Mouse (Mus musculus) hindbrain, postnatal 0 days (tissue): Measurements from ENCODE around the gene Hsd11b1. TPM values are rescaled to one million over a fixed set of nuclear protein-coding genes. Genes with fewer than 3 reads are reported as not detected.

ENCODE experiments used
- ATAC-seq: fragments of 200-750 bp; cut with Nextera tagmentation; 2 replicates; pipeline ENCODE4 v1.8.0; 2017; ENCODE audit warnings: mild to moderate bottlenecking, moderate TSS enrichment, moderate library complexity
- DNase-seq: peaks from one replicate; pipeline ENCODE4 v3.0.0-alpha.2; 2015; ENCODE audit warnings: low spot score
- H3K27ac ChIP-seq: fragments of 300-500 bp; sonication (generic); 2 replicates; pipeline ENCODE4 v1.5.1; 2014; ENCODE audit warnings: mild to moderate bottlenecking
- H3K27me3 ChIP-seq: fragments of 300-500 bp; sonication (generic); 2 replicates; pipeline ENCODE4 v1.6.1; 2014; ENCODE audit warnings: low read length, mixed read lengths; ENCODE audit not compliant: insufficient read depth
- H3K36me3 ChIP-seq: fragments of 300-500 bp; sonication (generic); 2 replicates; pipeline ENCODE4 v1.6.1; 2014; ENCODE audit warnings: low read length, mixed read lengths; ENCODE audit not compliant: insufficient read depth
- H3K4me1 ChIP-seq: fragments of 300-500 bp; sonication (generic); 2 replicates; pipeline ENCODE4 v1.6.1; 2014; ENCODE audit warnings: antibody characterized with exemption, low read length, mixed read lengths; ENCODE audit not compliant: insufficient read depth
- H3K4me2 ChIP-seq: fragments of 300-500 bp; sonication (generic); 2 replicates; pipeline ENCODE4 v1.6.1; 2014; ENCODE audit warnings: low read depth, mild to moderate bottlenecking, low read length, moderate library complexity, mixed read lengths
- H3K4me3 ChIP-seq: fragments of 300-500 bp; sonication (generic); 2 replicates; pipeline ENCODE4 v1.5.1; 2014; ENCODE audit warnings: low read length
- H3K9ac ChIP-seq: fragments of 300-500 bp; sonication (generic); replicated peaks from 2 replicates; pipeline ENCODE4 v1.6.1; 2014; ENCODE audit warnings: mild to moderate bottlenecking, low read length, moderate library complexity, mixed read lengths
- H3K9me3 ChIP-seq: fragments of 300-500 bp; sonication (generic); 2 replicates; pipeline ENCODE4 v1.6.1; 2016; ENCODE audit warnings: low read length, mixed read lengths
- CTCF ChIP-seq: IDR thresholded peaks from 2 replicates; pipeline ENCODE4 v1.5.1; 2016; ENCODE audit warnings: antibody characterized with exemption, control low read depth, low read depth
- WGBS: fragments of 180-500 bp; shearing (Covaris S2); extraction: QIAGEN DNeasy Blood & Tissue Kit; methylation state at CpG from one replicate; pipeline ENCODE4 v1.1.7; 2014; 5-methylcytosine and 5-hydroxymethylcytosine counted together
- polyA plus RNA-seq: library from polyadenylated mRNA; unstranded; fragments of >200 nt; fragmentation: Nextera tagmentation; extraction: Ambion mirVana; gene quantifications from 2 replicates; pipeline ENCODE4 v1.2.1, GENCODE M21; 2015
- total RNA-seq: library from RNA; depleted of rRNA; stranded (reverse); fragments of >200 nt; gene quantifications from 2 replicates; pipeline ENCODE4 v1.2.3, GENCODE M21; 2014

The Hsd11b1 gene
- total and polyA plus RNA-seq, 2 experiments from 2014 or later: 2.3 to 2.5 TPM

- no peaks in the 10 kb centered on the region for H3K4me1 ChIP-seq
- DNase-seq (no peak), ATAC-seq (no peak)
- H3K27ac ChIP-seq: no peak within 1 kb of the TSS
- H3K9me3 ChIP-seq: no peaks in the 10 kb centered on the region
- no peaks in the 10 kb centered on the region for H3K36me3 ChIP-seq
- TF ChIP-seq CTCF: no peak
- no peaks in the 10 kb centered on the region for H3K27me3 ChIP-seq
- H3K4me3 ChIP-seq: no peak within 1 kb of the TSS
- H3K4me2 ChIP-seq: no peak within 1 kb of the TSS
- H3K9ac ChIP-seq: no peak within 1 kb of the TSS
- 91% methylated on average over 3 of the region's 3 CpGs for WGBS
Observed at GRCm38 (mm10) chr1:193207503-193207902, 56.4 kb downstream of the Hsd11b1 start, which contains the start of gene Lamb3. Gene Lamb3, plus strand, starts transcription at chr1:193207699.

GRCm38 (mm10) chr1:193205431-193205830 lies 58.4 kb downstream of the Hsd11b1 start:
- no peak for ATAC-seq
- 96% methylated on average over 2 of the region's 2 CpGs for whole genome bisulfite sequencing
- DNase-seq: no peak

GRCm38 (mm10) chr1:193203821-193204220 lies 60.1 kb downstream of the Hsd11b1 start:
- H3K4me2 ChIP-seq: no peak overlapping the region
- no peaks in the 10 kb centered on the region for H3K9me3 ChIP-seq
- no peak overlapping the region for H3K9ac ChIP-seq
- no peaks in the 10 kb centered on the region for H3K4me1 ChIP-seq
- WGBS: 89% methylated on average over 2 of the region's 2 CpGs
- no peak overlapping the region for H3K27ac ChIP-seq
- H3K4me3 ChIP-seq: no peak overlapping the region
- no peaks in the 10 kb centered on the region for H3K36me3 ChIP-seq
- no peak for TF ChIP-seq CTCF
- ATAC-seq: no peak
- no peak for DNase-seq
- H3K27me3 ChIP-seq: no peaks in the 10 kb centered on the region

More at GRCm38 (mm10) chr1:193205431-193205830, 58.4 kb downstream of the Hsd11b1 start:
- H3K27ac ChIP-seq: no peak overlapping the region
- no peak overlapping the region for H3K4me3 ChIP-seq
- no peak overlapping the region for H3K4me2 ChIP-seq
- H3K4me1 ChIP-seq: no peaks in the 10 kb centered on the region
- TF ChIP-seq CTCF: no peak
- H3K9me3 ChIP-seq: no peaks in the 10 kb centered on the region
- no peaks in the 10 kb centered on the region for H3K27me3 ChIP-seq
- no peak overlapping the region for H3K9ac ChIP-seq
- no peaks in the 10 kb centered on the region for H3K36me3 ChIP-seq

- H3K9ac ChIP-seq: no peak within 1 kb of the TSS
- WGBS: 70% methylated on average over 5 of the region's 5 CpGs
- H3K36me3 ChIP-seq: no peaks in the 10 kb centered on the region
- no peak within 1 kb of the TSS for H3K27ac ChIP-seq
- DNase-seq (no peak), ATAC-seq (no peak)
- no peak within 1 kb of the TSS for H3K4me2 ChIP-seq
- no peaks in the 10 kb centered on the region for H3K4me1 ChIP-seq
- H3K27me3 ChIP-seq: no peaks in the 10 kb centered on the region
- no peak for TF ChIP-seq CTCF
- no peaks in the 10 kb centered on the region for H3K9me3 ChIP-seq
- H3K4me3 ChIP-seq: no peak within 1 kb of the TSS
Observed at GRCm38 (mm10) chr1:193201383-193201778, 62.5 kb downstream of the Hsd11b1 start, which contains the start of gene Traf3ip3. Gene Traf3ip3, minus strand, starts transcription at chr1:193201703.

GRCm38 (mm10) chr1:193200640-193201382 lies 63.1 kb downstream of the Hsd11b1 start:
- Histone ChIP-seq H3K27ac (no peak overlapping the region), H3K36me3 (no peaks in the 10 kb centered on the region), H3K4me1 (no peaks in the 10 kb centered on the region), H3K4me3 (no peak overlapping the region), H3K27me3 (no peaks in the 10 kb centered on the region), H3K9ac (no peak overlapping the region), H3K9me3 (no peaks in the 10 kb centered on the region), H3K4me2 (no peak overlapping the region)
- TF ChIP-seq CTCF: no peak
- ATAC-seq: no peak
- no peak for DNase-seq
- 83% methylated on average over 8 of the region's 8 CpGs for WGBS

- Histone ChIP-seq H3K4me3 (no peak overlapping the region), H3K27me3 (no peaks in the 10 kb centered on the region), H3K9ac (no peak overlapping the region), H3K36me3 (no peaks in the 10 kb centered on the region), H3K9me3 (no peaks in the 10 kb centered on the region), H3K4me2 (no peak overlapping the region), H3K27ac (no peak overlapping the region), H3K4me1 (no peaks in the 10 kb centered on the region)
- ATAC-seq (no peak), DNase-seq (no peak)
- TF ChIP-seq CTCF: peak; percentile 33
- 97% methylated on average over 2 of the region's 2 CpGs for WGBS
Observed at GRCm38 (mm10) chr1:193198312-193198711, 65.6 kb downstream of the Hsd11b1 start.
